Mouse (Mus musculus): ENCODE data around the gene Rnf183. TPM values are rescaled to one million over a fixed set of nuclear protein-coding genes. Genes with fewer than 3 reads are reported as not detected.

Rnf183 gene
- total and polyA plus RNA-seq, 3 experiments = 0.15 to 0.25 TPM; not detected in 1

GRCm38 (mm10) chr4:62460348-62460747 is 25.3 kb upstream of the Rnf183 start:
- Histone ChIP-seq H3K27ac (ENCODE audit: control insufficient read depth, low read depth, low read length) (no peak overlapping the region), H3K9ac (ENCODE audit: control insufficient read depth, low read depth, low read length, poor library complexity, severe bottlenecking) (no peak overlapping the region), H3K4me1 (ENCODE audit: control insufficient read depth in 1 of 2, insufficient read depth in 2 of 2, low read length in 2 of 2) (no peaks in the 10 kb centered on the region), H3K36me3 (ENCODE audit: control insufficient read depth in 1 of 2, insufficient read depth in 2 of 2, low read length in 2 of 2) (no peaks in the 10 kb centered on the region), H3K79me2 (ENCODE audit: control insufficient read depth, insufficient read depth, low read length, poor library complexity) (no peaks in the 10 kb centered on the region), H3K27me3 (ENCODE audit: control insufficient read depth in 1 of 2, insufficient read depth in 2 of 2, low read length in 2 of 2) (no peaks in the 10 kb centered on the region), H3K4me3 (ENCODE audit: control insufficient read depth in 1 of 2, insufficient read depth in 1 of 2, low read depth in 2 of 2, low read length in 2 of 2) (no peak overlapping the region), H3K9me3 (replicated peaks; ENCODE audit: insufficient read depth, low read length) (no peaks in the 10 kb centered on the region)
- no peak for DNase-seq (ENCODE audit: low read depth, low spot score)
- TF ChIP-seq USF2 (IDR thresholded peaks at IDR 0.05; ENCODE audit: borderline replicate concordance in 1 of 2, insufficient read depth in 1 of 2, low read depth in 1 of 2, low read length in 2 of 2) = no peak
- no peak for TF ChIP-seq POLR2AphosphoS5 (IDR thresholded peaks at IDR 0.05; ENCODE audit: borderline replicate concordance, low read depth, low read length)
- TF ChIP-seq HCFC1 (IDR thresholded peaks at IDR 0.05; ENCODE audit: low read depth, low read length) = no peak
- no peak for TF ChIP-seq POLR2AphosphoS2 (IDR thresholded peaks at IDR 0.05; ENCODE audit: low read length)
- TF ChIP-seq GATA1 (IDR thresholded peaks at IDR 0.05; ENCODE audit: low read depth, low read length) = no peak
- no peak for TF ChIP-seq MAFK (IDR thresholded peaks at IDR 0.05; ENCODE audit: borderline replicate concordance, low read depth, low read length)
- no peak for TF ChIP-seq TCF12 (IDR thresholded peaks at IDR 0.05; ENCODE audit: low read depth, low read length)
- TF ChIP-seq ZKSCAN1 (IDR thresholded peaks at IDR 0.05; ENCODE audit: low read depth, low read length) = no peak
- no peak for TF ChIP-seq RAD21 (IDR thresholded peaks at IDR 0.05; ENCODE audit: low read depth, low read length)
- TF ChIP-seq TBP (IDR thresholded peaks at IDR 0.05; ENCODE audit: low read depth, low read length) = no peak
- no peak for TF ChIP-seq CTCF (IDR thresholded peaks at IDR 0.05 in 2 of 3, conservative IDR thresholded peaks at IDR 0.05 in 1 of 3; ENCODE audit: control insufficient read depth in 1 of 3, insufficient read depth in 1 of 3, low read depth in 2 of 3, low read length in 3 of 3, poor library complexity in 1 of 3, severe bottlenecking in 1 of 3)
- TF ChIP-seq E2F4 (IDR thresholded peaks at IDR 0.05; ENCODE audit: borderline replicate concordance, low read depth, low read length) = no peak
- no peak for TF ChIP-seq MEF2A (IDR thresholded peaks at IDR 0.05; ENCODE audit: extremely low read depth, insufficient replicate concordance, low read depth, low read length, poor library complexity, severe bottlenecking)
- TF ChIP-seq RCOR1 (IDR thresholded peaks at IDR 0.05; ENCODE audit: low read depth, low read length) = no peak
- TF ChIP-seq EP300 (IDR thresholded peaks at IDR 0.05; ENCODE audit: low read depth in 1 of 2, low read length in 2 of 2) = no peak
- no peak for TF ChIP-seq MXI1 (IDR thresholded peaks at IDR 0.05; ENCODE audit: low read depth, low read length)
- TF ChIP-seq JUND (IDR thresholded peaks at IDR 0.05; ENCODE audit: low read depth, low read length) = no peak

- TF ChIP-seq RCOR1 (IDR thresholded peaks at IDR 0.05; ENCODE audit: low read depth, low read length) (no peak), MAX (IDR thresholded peaks at IDR 0.05; ENCODE audit: low read length) (no peak), MYC (IDR thresholded peaks at IDR 0.05; ENCODE audit: low read depth, low read length) (no peak), POLR2AphosphoS5 (IDR thresholded peaks at IDR 0.05; ENCODE audit: borderline replicate concordance, low read depth, low read length) (no peak), ETS1 (IDR thresholded peaks at IDR 0.05; ENCODE audit: low read depth, low read length) (no peak), MXI1 (IDR thresholded peaks at IDR 0.05; ENCODE audit: low read depth, low read length) (no peak), TBP (IDR thresholded peaks at IDR 0.05; ENCODE audit: low read depth, low read length) (no peak), E2F4 (IDR thresholded peaks at IDR 0.05; ENCODE audit: borderline replicate concordance, low read depth, low read length) (no peak), POLR2A (IDR thresholded peaks at IDR 0.05; ENCODE audit: control insufficient read depth in 1 of 2, insufficient read depth in 1 of 2, low read depth in 1 of 2, low read length in 2 of 2, poor library complexity in 1 of 2) (no peak), MYB (IDR thresholded peaks at IDR 0.05; ENCODE audit: low read depth, low read length) (no peak), ELF1 (IDR thresholded peaks at IDR 0.05; ENCODE audit: low read depth, low read length) (no peak), CHD2 (IDR thresholded peaks at IDR 0.05; ENCODE audit: low read length) (no peak), CHD1 (IDR thresholded peaks at IDR 0.05; ENCODE audit: low read depth, low read length) (no peak), KAT2A (conservative IDR thresholded peaks at IDR 0.05; ENCODE audit: low read depth, low read length) (no peak), BHLHE40 (IDR thresholded peaks at IDR 0.05; ENCODE audit: borderline replicate concordance, low read depth, low read length) (no peak)
- H3K4me3 ChIP-seq (ENCODE audit: control insufficient read depth in 1 of 2, insufficient read depth in 1 of 2, low read depth in 2 of 2, low read length in 2 of 2) = no peak overlapping the region
- no peaks in the 10 kb centered on the region for H3K36me3 ChIP-seq (ENCODE audit: control insufficient read depth in 1 of 2, insufficient read depth in 2 of 2, low read length in 2 of 2)
- no peaks in the 10 kb centered on the region for H3K27me3 ChIP-seq (ENCODE audit: control insufficient read depth in 1 of 2, insufficient read depth in 2 of 2, low read length in 2 of 2)
- DNase-seq (ENCODE audit: low read depth, low spot score) = no peak
- no peaks in the 10 kb centered on the region for H3K4me1 ChIP-seq (ENCODE audit: control insufficient read depth in 1 of 2, insufficient read depth in 2 of 2, low read length in 2 of 2)
- H3K9me3 ChIP-seq (replicated peaks; ENCODE audit: insufficient read depth, low read length) = no peaks in the 10 kb centered on the region
- H3K9ac ChIP-seq (ENCODE audit: control insufficient read depth, low read depth, low read length, poor library complexity, severe bottlenecking) = no peak overlapping the region
- no peaks in the 10 kb centered on the region for H3K79me2 ChIP-seq (ENCODE audit: control insufficient read depth, insufficient read depth, low read length, poor library complexity)
- H3K27ac ChIP-seq (ENCODE audit: control insufficient read depth, low read depth, low read length) = no peak overlapping the region
Observed at GRCm38 (mm10) chr4:62459081-62459480, 24.0 kb upstream of the Rnf183 start.
